Mouse (Mus musculus): ENCODE measurements around the gene Ptprg. TPM values are rescaled to one million over a fixed set of nuclear protein-coding genes. Genes with fewer than 3 reads are reported as not detected.
A peak's percentile ranks its signal among the peaks of the same experiment; 100 is the strongest.

Gene Ptprg
- 0.69 and 0.75 TPM in 2 replicates for polyA plus RNA-seq (2012; rRNA removed)
- polyA plus RNA-seq (2014; fragmentation: Nextera tagmentation; extraction: Ambion mirVana): 0.99 and 1.4 TPM in 2 replicates

DNA sequence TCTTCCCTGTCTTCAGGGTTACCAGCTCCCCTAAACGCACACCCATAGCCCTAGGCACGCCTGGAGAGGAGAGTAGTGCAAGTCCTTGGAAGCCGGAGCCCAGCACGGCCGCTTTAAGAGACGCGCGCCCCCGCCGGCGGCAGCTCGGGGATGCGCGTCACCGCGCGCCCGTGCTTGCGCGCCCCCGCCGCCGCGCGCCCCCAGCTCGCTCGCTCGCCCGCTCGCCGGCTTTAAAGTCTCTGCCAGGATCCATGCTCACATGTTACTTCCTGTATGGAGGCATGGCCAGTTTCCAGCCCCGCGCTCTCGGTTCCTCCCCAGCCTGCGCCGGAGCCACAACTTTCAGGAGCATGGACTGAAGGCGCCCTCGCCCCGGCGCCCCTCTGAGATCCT, at the start of gene Ptprg:
TSS of gene Ptprg (plus strand) at position 260 of the 393 bp plus-strand sequence.
- Histone ChIP-seq H3K27ac (no peak within 1 kb of the TSS; the same call in 1 of the 2 replicates), H3K9ac (replicated peaks) (0 out of 2 replicates have a peak within 1 kb of the TSS, but pooled peaks have one; percentile 16), H3K4me1 (replicated peaks; ENCODE audit: control insufficient read depth in 2 of 2, insufficient read depth in 2 of 2, low read length in 1 of 2) (no peaks in the 10 kb centered on the region), H3K4me2 (ENCODE audit: low read depth) (peak within 1 kb of the TSS; percentile 60), H3K9me3 (ENCODE audit: control insufficient read depth, low read length) (no peaks in the 10 kb centered on the region), H3K4me3 (ENCODE audit: insufficient read depth in 1 of 2, low read depth in 2 of 2, low read length in 2 of 2) (peak within 1 kb of the TSS; percentile 53 to 64), H3K36me3 (replicated peaks; ENCODE audit: control insufficient read depth, insufficient read depth, low read depth) (no peaks in the 10 kb centered on the region), H3K27me3 (ENCODE audit: control insufficient read depth, insufficient read depth, low read length) (peaks cover 53% of the 10 kb centered on the region)
- under 1% methylated on average over 39 of the region's 40 CpGs for WGBS (ENCODE audit: insufficient replicate concordance)
- ATAC-seq (ENCODE audit: insufficient read depth) (peak; percentile 70), DNase-seq (ENCODE audit: low read depth in 3 of 3, low spot score in 3 of 3) (peak in 2 of 3 experiments; percentile 2 to 19)
- TF ChIP-seq EP300 (IDR thresholded peaks at IDR 0.05; ENCODE audit: low read depth) (no peak), CTCF (IDR thresholded peaks at IDR 0.05; ENCODE audit: low read depth) (no peak)

DNA sequence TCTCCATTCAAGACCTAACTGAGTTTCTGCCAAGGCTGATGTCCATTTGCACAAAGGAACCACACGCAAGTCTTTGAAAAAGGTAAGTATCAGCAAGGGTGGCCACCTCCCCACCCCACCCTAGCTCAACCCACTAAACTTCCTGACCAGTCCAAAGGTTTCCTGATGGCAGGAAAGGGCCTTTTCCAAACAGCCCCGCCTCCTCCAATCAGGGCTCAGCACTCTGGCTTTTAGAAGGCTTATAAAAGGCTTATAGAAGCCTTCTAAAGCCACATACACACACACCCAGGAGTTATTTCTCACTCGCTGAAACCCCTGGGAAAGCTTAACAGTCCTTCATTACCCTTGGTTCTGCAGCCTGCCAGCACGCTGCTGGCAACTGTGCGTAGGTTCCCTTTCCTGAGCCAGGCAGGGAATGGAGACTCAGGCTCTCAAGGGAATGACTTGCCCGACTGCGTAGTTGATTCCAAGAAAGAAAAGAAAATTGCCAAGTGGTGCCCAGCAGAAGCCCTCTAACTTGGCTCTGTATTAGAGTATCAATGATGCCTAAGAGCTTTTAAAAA, 49.4 kb upstream of the Ptprg start:
- no peak overlapping the region for H3K4me3 ChIP-seq (ENCODE audit: insufficient read depth in 1 of 2, low read depth in 2 of 2, low read length in 2 of 2)
- H3K9me3 ChIP-seq (ENCODE audit: control insufficient read depth, low read length): no peaks in the 10 kb centered on the region
- ATAC-seq (ENCODE audit: insufficient read depth): no peak
- H3K9ac ChIP-seq (replicated peaks): no peak overlapping the region
- no peaks in the 10 kb centered on the region for H3K36me3 ChIP-seq (replicated peaks; ENCODE audit: control insufficient read depth, insufficient read depth, low read depth)
- no peak for DNase-seq (ENCODE audit: low read depth in 3 of 3, low spot score in 3 of 3)
- TF ChIP-seq EP300 (IDR thresholded peaks at IDR 0.05; ENCODE audit: low read depth): no peak
- TF ChIP-seq CTCF (IDR thresholded peaks at IDR 0.05; ENCODE audit: low read depth): no peak
- H3K27me3 ChIP-seq (ENCODE audit: control insufficient read depth, insufficient read depth, low read length): no peaks in the 10 kb centered on the region
- no peak overlapping the region for H3K4me2 ChIP-seq (ENCODE audit: low read depth)
- no peak overlapping the region for H3K27ac ChIP-seq
- no peaks in the 10 kb centered on the region; a peak in 1 of 4 replicates for H3K4me1 ChIP-seq (replicated peaks; ENCODE audit: control insufficient read depth in 2 of 2, insufficient read depth in 2 of 2, low read length in 1 of 2)
- 43% methylated on average over 7 of the region's 7 CpGs for WGBS (ENCODE audit: insufficient replicate concordance)

DNA sequence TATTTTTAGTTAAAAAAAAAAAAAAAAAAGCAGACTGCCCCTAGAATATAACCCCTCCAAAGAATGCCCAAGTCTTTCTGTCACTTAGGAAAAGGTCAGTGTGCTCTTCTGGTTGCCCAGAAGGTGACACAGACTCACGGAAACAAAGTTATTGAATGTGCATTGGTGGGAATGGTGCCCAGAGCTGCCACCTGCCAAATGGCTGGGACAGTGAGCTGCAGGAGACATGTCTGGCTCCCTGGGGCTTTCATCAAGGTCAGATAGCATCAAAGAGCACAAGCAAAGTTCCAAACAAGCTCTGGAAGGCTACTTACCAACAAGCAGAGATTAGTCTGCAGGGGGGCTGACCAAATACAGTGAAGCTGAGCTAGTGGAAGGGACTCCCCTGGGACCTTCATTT, 43.2 kb upstream of the Ptprg start:
- 46% methylated on average over 1 of the region's 1 CpGs for WGBS (ENCODE audit: insufficient replicate concordance)
- Histone ChIP-seq H3K4me3 (ENCODE audit: insufficient read depth in 1 of 2, low read depth in 2 of 2, low read length in 2 of 2) (no peak overlapping the region), H3K36me3 (replicated peaks; ENCODE audit: control insufficient read depth, insufficient read depth, low read depth) (no peaks in the 10 kb centered on the region), H3K4me1 (replicated peaks; ENCODE audit: control insufficient read depth in 2 of 2, insufficient read depth in 2 of 2, low read length in 1 of 2) (no peaks in the 10 kb centered on the region), H3K27me3 (ENCODE audit: control insufficient read depth, insufficient read depth, low read length) (no peaks in the 10 kb centered on the region), H3K4me2 (ENCODE audit: low read depth) (no peak overlapping the region), H3K9ac (replicated peaks) (no peak overlapping the region), H3K9me3 (ENCODE audit: control insufficient read depth, low read length) (no peaks in the 10 kb centered on the region), H3K27ac (no peak overlapping the region)
- no peak for ATAC-seq (ENCODE audit: insufficient read depth)
- DNase-seq (ENCODE audit: low read depth in 3 of 3, low spot score in 3 of 3): no peak
- TF ChIP-seq EP300 (IDR thresholded peaks at IDR 0.05; ENCODE audit: low read depth) (no peak), CTCF (IDR thresholded peaks at IDR 0.05; ENCODE audit: low read depth) (no peak)

GRCm38 (mm10) chr14:11519171-11519570, 34.2 kb upstream of the Ptprg start:
- Histone ChIP-seq H3K27me3 (ENCODE audit: control insufficient read depth, insufficient read depth, low read length) (no peaks in the 10 kb centered on the region), H3K4me1 (replicated peaks; ENCODE audit: control insufficient read depth in 2 of 2, insufficient read depth in 2 of 2, low read length in 1 of 2) (no peaks in the 10 kb centered on the region), H3K36me3 (replicated peaks; ENCODE audit: control insufficient read depth, insufficient read depth, low read depth) (no peaks in the 10 kb centered on the region), H3K9ac (replicated peaks) (no peak overlapping the region), H3K27ac (no peak overlapping the region), H3K4me3 (ENCODE audit: insufficient read depth in 1 of 2, low read depth in 2 of 2, low read length in 2 of 2) (no peak overlapping the region), H3K9me3 (ENCODE audit: control insufficient read depth, low read length) (no peaks in the 10 kb centered on the region), H3K4me2 (ENCODE audit: low read depth) (no peak overlapping the region)
- TF ChIP-seq CTCF (IDR thresholded peaks at IDR 0.05; ENCODE audit: low read depth) (no peak), EP300 (IDR thresholded peaks at IDR 0.05; ENCODE audit: low read depth) (no peak)
- WGBS (ENCODE audit: insufficient replicate concordance): 55% methylated on average over 2 of the region's 2 CpGs
- DNase-seq (ENCODE audit: low read depth in 3 of 3, low spot score in 3 of 3) (no peak), ATAC-seq (ENCODE audit: insufficient read depth) (no peak)

DNA sequence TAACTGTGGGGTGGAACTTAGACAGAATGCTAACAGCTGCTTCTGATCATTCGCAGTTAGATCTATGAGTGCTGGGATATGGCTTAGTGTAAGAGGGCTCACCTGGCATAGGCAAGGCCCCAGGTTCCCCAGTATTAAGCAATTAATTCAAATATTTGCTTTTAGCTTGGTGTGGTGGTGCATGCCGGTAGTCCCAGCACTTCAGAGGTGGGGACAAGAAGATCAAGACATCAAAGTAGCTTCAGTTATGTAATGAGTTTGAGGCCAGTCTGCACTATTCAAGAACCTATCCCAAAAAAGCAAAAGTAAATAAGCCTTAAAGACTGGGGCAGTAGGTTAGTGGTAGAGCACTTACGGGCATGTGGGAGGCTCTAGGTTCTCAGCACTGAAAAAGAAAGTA, 30.3 kb upstream of the Ptprg start:
- Histone ChIP-seq H3K36me3 (replicated peaks; ENCODE audit: control insufficient read depth, insufficient read depth, low read depth) (no peaks in the 10 kb centered on the region), H3K9ac (replicated peaks) (no peak overlapping the region), H3K9me3 (ENCODE audit: control insufficient read depth, low read length) (no peaks in the 10 kb centered on the region), H3K4me3 (ENCODE audit: insufficient read depth in 1 of 2, low read depth in 2 of 2, low read length in 2 of 2) (no peak overlapping the region), H3K4me2 (ENCODE audit: low read depth) (no peak overlapping the region), H3K4me1 (replicated peaks; ENCODE audit: control insufficient read depth in 2 of 2, insufficient read depth in 2 of 2, low read length in 1 of 2) (no peaks in the 10 kb centered on the region), H3K27ac (no peak overlapping the region), H3K27me3 (ENCODE audit: control insufficient read depth, insufficient read depth, low read length) (no peaks in the 10 kb centered on the region)
- TF ChIP-seq CTCF (IDR thresholded peaks at IDR 0.05; ENCODE audit: low read depth) (no peak), EP300 (IDR thresholded peaks at IDR 0.05; ENCODE audit: low read depth) (no peak)
- 62% methylated on average over 3 of the region's 3 CpGs for WGBS (ENCODE audit: insufficient replicate concordance)
- ATAC-seq (ENCODE audit: insufficient read depth): 0 out of 2 replicates have a peak, but pooled peaks have one; percentile 48
- no peak for DNase-seq (ENCODE audit: low read depth in 3 of 3, low spot score in 3 of 3)
